Mouse (Mus musculus): ENCODE data around the gene Crtc2.

DNA sequence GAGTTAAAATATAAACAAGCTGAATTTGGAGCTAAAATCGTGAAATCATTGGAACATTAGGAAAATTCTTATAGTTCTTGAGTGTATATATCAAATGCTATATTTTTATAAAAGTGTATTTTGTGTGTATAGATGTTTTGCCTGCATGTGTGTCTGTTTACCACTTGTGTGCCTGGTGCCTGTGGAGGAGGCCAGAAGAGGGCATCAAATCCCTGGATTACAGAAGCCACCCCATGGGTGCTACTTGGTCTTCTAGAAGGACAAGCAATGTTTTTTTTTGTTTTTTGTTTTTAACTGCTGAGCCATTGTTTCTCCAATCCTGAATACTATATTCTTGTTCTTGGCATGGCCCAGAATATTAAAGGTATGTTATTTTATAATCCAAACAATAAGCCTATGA is 36.6 kb downstream of the Crtc2 start:
- TF ChIP-seq CTCF (IDR thresholded peaks at IDR 0.05; ENCODE audit: insufficient read depth, low read depth, low read length) = no peak
- no peak for TF ChIP-seq POLR2A (IDR thresholded peaks at IDR 0.05; ENCODE audit: insufficient read depth, low read depth, low read length)
